Mouse (Mus musculus) C2C12 (cell line): Measurements from ENCODE around the gene Trp53i13.

ENCODE experiments used
- CEBPB ChIP-seq: IDR thresholded peaks from one replicate; pipeline ENCODE4 v1.6.1; 2011; ENCODE audit warnings: low read depth, mild to moderate bottlenecking, control low read depth, moderate library complexity
- CTCF ChIP-seq: IDR thresholded peaks from one replicate; pipeline ENCODE4 v1.5.1; 2011; ENCODE audit not compliant: control insufficient read depth, insufficient read depth, insufficient read length
- FOSL1 ChIP-seq: IDR thresholded peaks from one replicate; pipeline ENCODE4 v1.8.0; 2011; ENCODE audit warnings: mild to moderate bottlenecking, low read length; ENCODE audit not compliant: poor library complexity, insufficient read depth, severe bottlenecking
- MAX ChIP-seq: IDR thresholded peaks from one replicate; pipeline ENCODE4 v1.6.1; 2011; ENCODE audit warnings: mild to moderate bottlenecking, control low read depth
- MYOD1 ChIP-seq: IDR thresholded peaks from one replicate; pipeline ENCODE4 v1.6.1; 2011; ENCODE audit warnings: low read depth; ENCODE audit not compliant: control insufficient read depth, insufficient read length
- MYOG ChIP-seq: IDR thresholded peaks from one replicate; pipeline ENCODE4 v1.6.1; 2011; ENCODE audit not compliant: control insufficient read depth, insufficient read length; ENCODE audit errors: extremely low read depth
- USF1 ChIP-seq: IDR thresholded peaks from one replicate; pipeline ENCODE4 v1.6.1; 2011; ENCODE audit warnings: low read depth, mild to moderate bottlenecking, control low read depth, moderate library complexity

DNA sequence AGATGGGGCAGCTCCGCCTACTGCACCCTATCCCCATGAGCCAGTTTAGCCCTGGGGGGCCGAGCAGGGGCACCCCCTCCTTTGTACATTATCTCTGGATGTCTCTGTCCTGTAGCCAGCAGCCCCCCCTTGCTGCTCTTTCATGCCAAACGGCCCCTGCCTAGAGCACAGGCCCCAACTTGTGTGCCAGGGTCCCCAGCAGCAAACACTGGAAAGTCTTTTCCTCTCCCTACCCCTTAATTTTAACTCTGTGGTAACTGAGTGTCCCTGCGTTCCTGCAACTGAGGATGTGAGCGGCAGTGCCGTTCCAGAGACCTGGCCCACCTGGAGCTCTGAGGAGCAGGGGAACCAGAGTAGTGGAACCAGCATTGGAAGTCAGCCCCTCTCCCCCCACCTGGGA lies 8.8 kb downstream of the Trp53i13 start:
- TF ChIP-seq CTCF (no peak), MAX (no peak), FOSL1 (no peak), CEBPB (no peak), MYOD1 (no peak), USF1 (no peak), MYOG (no peak)
